Comparison of ENCODE assay signal across 8 mouse cellular contexts in the genomic region with DNA sequence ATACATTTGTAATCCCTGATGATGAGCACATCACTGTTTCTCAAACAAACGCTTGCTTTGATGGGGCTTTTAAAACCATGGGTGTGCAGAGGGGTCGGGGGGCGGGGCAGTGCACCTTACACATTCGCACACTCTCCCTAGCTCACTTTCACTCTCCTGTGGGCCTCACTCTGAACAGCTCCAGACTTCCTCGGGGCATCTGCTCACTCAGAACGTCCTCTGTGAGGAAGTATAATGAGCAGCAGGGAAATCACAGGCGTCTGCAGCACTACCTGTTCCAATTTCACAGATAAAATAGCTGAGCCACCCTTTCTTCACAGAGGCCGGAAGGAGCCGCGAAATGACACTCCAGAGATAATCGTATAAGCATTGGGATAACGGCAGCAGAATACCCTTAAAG.
DNase-seq lines count a peak whose midpoint lies in the region; ATAC-seq lines count a peak whose summit lies in the region.
"Had no signal": no experiment of that assay in that cellular context is flagged by ENCODE, and none has a peak within 500 bp of the region (broad histone marks: within the 10 kb centered on the region; RNA-seq: fewer than 3 reads in every experiment).

No protein-coding gene starts in this region.

- H3K36me3 ChIP-seq in kidney, embryonic 15.5 days, result no peaks in the 10 kb centered on the region
- no peaks in the 10 kb centered on the region for H3K36me3 ChIP-seq in hindbrain, embryonic 16.5 days (ENCODE audit: control insufficient read depth, insufficient read depth, low read length)
- no peaks in the 10 kb centered on the region for H3K36me3 ChIP-seq in liver, embryonic 12.5 days
- H3K36me3 ChIP-seq in stomach, embryonic 15.5 days, result no peaks in the 10 kb centered on the region

- no peak overlapping the region for H3K9ac ChIP-seq in kidney, embryonic 15.5 days
- H3K9ac ChIP-seq in hindbrain, embryonic 16.5 days (ENCODE audit: low read depth, low read length), result no peak overlapping the region
- no peak overlapping the region for H3K9ac ChIP-seq in liver, embryonic 12.5 days
- H3K9ac ChIP-seq in stomach, embryonic 15.5 days, result no peak overlapping the region
- H3K9ac ChIP-seq: lung, embryonic 14.5 days had no signal

- peaks cover 34% of the 10 kb centered on the region for H3K4me1 ChIP-seq in kidney, embryonic 15.5 days
- H3K4me1 ChIP-seq in hindbrain, embryonic 16.5 days (ENCODE audit: control insufficient read depth, insufficient read depth, low read depth, low read length), result peaks cover 9% of the 10 kb centered on the region
- H3K4me1 ChIP-seq in liver, embryonic 12.5 days, result peaks cover 5% of the 10 kb centered on the region; the same call in 1 of the 2 replicates
- peaks cover 10% of the 10 kb centered on the region; the same call in 1 of the 2 replicates for H3K4me1 ChIP-seq in stomach, embryonic 15.5 days

- 55% methylated on average over 12 of the region's 12 CpGs for WGBS in kidney, embryonic 15.5 days
- 42% methylated on average over 12 of the region's 12 CpGs for WGBS in hindbrain, embryonic 16.5 days
- WGBS in liver, embryonic 12.5 days (ENCODE audit: insufficient replicate concordance), result 51% methylated on average over 12 of the region's 12 CpGs
- 50% methylated on average over 12 of the region's 12 CpGs for WGBS in stomach, embryonic 15.5 days

- H3K27ac ChIP-seq in kidney, embryonic 15.5 days, result peak overlapping the region; percentile 65
- peak overlapping the region; percentile 70 for H3K27ac ChIP-seq in hindbrain, embryonic 16.5 days (ENCODE audit: low read depth, low read length)
- H3K27ac ChIP-seq in liver, embryonic 12.5 days, result 0 out of 2 replicates have a peak overlapping the region, but pooled peaks have one; percentile 28
- peak overlapping the region; percentile 28; the same call in 1 of the 2 replicates for H3K27ac ChIP-seq in stomach, embryonic 15.5 days

- H3K27me3 ChIP-seq in kidney, embryonic 15.5 days, result no peaks in the 10 kb centered on the region
- H3K27me3 ChIP-seq in hindbrain, embryonic 16.5 days (replicated peaks; ENCODE audit: control insufficient read depth, insufficient read depth, low read length), result no peaks in the 10 kb centered on the region
- H3K27me3 ChIP-seq in liver, embryonic 12.5 days (replicated peaks), result no peaks in the 10 kb centered on the region
- H3K27me3 ChIP-seq in stomach, embryonic 15.5 days (replicated peaks), result no peaks in the 10 kb centered on the region

- intact Hi-C loops in left cerebral cortex, postnatal 36 days (cut with DNase I), result no loop called here

- no peak overlapping the region for H3K4me3 ChIP-seq in kidney, embryonic 15.5 days (replicated peaks)
- no peak overlapping the region for H3K4me3 ChIP-seq in hindbrain, embryonic 16.5 days (ENCODE audit: low read length)
- no peak overlapping the region for H3K4me3 ChIP-seq in liver, embryonic 12.5 days
- H3K4me3 ChIP-seq in stomach, embryonic 15.5 days (replicated peaks), result no peak overlapping the region

- no peak for ATAC-seq in kidney, embryonic 15.5 days (replicated peaks; ENCODE audit: low FRiP score)
- ATAC-seq in hindbrain, embryonic 16.5 days, result no peak
- no peak for ATAC-seq in liver, embryonic 12.5 days
- no peak for ATAC-seq in stomach, embryonic 15.5 days (ENCODE audit: insufficient read depth, low FRiP score, low read depth)

- H3K9me3 ChIP-seq in kidney, embryonic 15.5 days (replicated peaks), result no peaks in the 10 kb centered on the region
- no peaks in the 10 kb centered on the region for H3K9me3 ChIP-seq in hindbrain, embryonic 16.5 days (ENCODE audit: control insufficient read depth, low read length)
- H3K9me3 ChIP-seq in liver, embryonic 12.5 days (replicated peaks), result no peaks in the 10 kb centered on the region
- no peaks in the 10 kb centered on the region for H3K9me3 ChIP-seq in stomach, embryonic 15.5 days

- no peak for DNase-seq in kidney, adult 8-10 months
- DNase-seq in left cerebral cortex, postnatal 36 days (ENCODE audit: low spot score in 2 of 2), result no peak
- no peak for DNase-seq in right cerebral cortex, postnatal 36 days (ENCODE audit: low spot score in 2 of 2)

- H3K4me2 ChIP-seq in kidney, embryonic 15.5 days, result no peak overlapping the region
- H3K4me2 ChIP-seq in hindbrain, embryonic 16.5 days (ENCODE audit: low read length), result no peak overlapping the region
- no peak overlapping the region; the same call in 1 of the 2 replicates for H3K4me2 ChIP-seq in liver, embryonic 12.5 days
- H3K4me2 ChIP-seq in stomach, embryonic 15.5 days, result peak overlapping the region; percentile 16; the same call in 1 of the 2 replicates
- H3K4me2 ChIP-seq: lung, embryonic 14.5 days had no signal
